Mouse (Mus musculus) neutrophil, adult 65 days (primary cell): ENCODE results near the gene Kdelc2. TPM values are rescaled to one million over a fixed set of nuclear protein-coding genes. Genes with fewer than 3 reads are reported as not detected.

ENCODE experiments used
- total RNA-seq: library from RNA; stranded (reverse); gene quantifications from 2 replicates; pipeline ENCODE4 v1.2.4, GENCODE M21; 2023

Gene Kdelc2
- total RNA-seq = 0.98 and 2.4 TPM in 2 replicates

DNA sequence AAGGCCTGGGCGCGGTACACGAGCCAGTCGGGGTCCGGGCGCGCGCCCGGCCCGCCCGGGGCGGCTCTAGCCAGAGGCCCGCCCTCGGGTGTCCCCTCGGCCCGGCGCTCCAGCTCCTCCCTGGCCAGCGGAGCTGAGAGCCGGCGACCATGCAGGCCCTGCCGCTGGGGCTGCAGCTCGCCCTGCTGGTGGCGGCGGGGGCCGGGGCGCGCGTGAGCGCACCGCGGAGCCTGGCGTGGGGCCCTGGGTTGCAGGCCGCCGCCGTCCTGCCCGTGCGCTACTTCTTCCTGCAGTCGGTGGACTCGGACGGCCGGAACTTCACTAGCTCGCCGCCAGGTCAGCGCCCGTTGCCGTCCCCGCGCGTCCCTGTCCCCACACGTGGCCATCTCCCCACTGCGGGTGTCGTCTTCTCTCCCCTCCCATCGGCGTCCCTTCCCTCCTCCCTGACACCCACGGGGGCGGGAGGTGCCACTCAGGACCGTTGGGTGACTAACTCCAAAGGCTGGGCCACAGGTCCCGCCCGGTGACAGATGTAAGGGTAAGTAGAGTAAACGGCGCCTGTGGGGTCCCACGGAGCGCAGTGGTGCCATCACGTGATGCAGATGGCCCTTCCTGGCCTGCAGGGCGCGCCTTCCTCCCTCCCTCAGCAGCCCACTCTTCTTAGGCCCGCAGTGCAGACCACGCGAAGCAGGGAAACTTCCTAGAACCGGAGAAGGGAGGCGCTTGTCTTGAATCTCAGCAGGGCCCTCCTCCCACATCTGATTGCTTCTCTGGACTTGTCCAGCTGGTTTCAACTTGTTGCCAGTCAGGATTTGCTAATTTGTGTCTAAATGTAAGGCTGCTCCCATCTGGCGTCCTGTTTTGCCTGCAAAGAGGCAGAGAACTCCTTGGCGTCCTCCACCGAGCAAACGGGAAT, at the start of gene Kdelc2:
TSS of gene Kdelc2 (plus strand) at position 75 of the 916 bp plus-strand sequence.

DNA sequence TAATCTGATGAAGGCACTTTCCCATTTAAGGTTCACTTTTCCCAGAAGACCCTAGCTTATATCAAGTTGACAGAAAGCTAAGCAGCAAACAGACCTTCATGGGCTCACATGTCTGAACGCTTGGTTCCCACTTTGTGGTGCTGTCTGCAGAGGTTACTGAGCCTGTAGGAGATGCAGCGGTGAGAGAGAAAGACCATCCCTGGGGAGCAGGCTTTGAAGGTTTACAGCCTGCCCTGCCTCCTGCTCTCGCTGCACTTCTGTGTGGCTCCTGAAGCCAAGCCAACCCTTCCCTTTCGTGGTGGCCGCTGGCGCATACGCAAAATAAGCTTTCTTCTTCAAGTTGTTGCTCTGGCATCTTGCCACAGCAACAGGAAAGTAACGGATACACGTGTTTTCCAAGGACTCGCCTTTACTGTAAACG, 18.5 kb downstream of the Kdelc2 start, which contains the start of gene 4930550C14Rik:
TSS of gene 4930550C14Rik (plus strand) at position 35 of the 421 bp plus-strand sequence.

Other genes with a start within 250 kb of the Kdelc2 start
- gene Ddx10, start 136.0 kb upstream of the Kdelc2 start, total RNA-seq = 7.5 and 11.3 TPM in 2 replicates
- gene Exph5, start 82.4 kb upstream of the Kdelc2 start, total RNA-seq = not detected in 2 replicates
- gene 4930550C14Rik, start 18.3 kb downstream of the Kdelc2 start, total RNA-seq = not detected in 2 replicates
- gene Atm, start 152.7 kb downstream of the Kdelc2 start, total RNA-seq = 6.9 and 7.3 TPM in 2 replicates
- gene Npat, start 153.0 kb downstream of the Kdelc2 start, total RNA-seq = 17.2 and 21.2 TPM in 2 replicates
- gene Acat1, start 226.4 kb downstream of the Kdelc2 start, total RNA-seq = 14.3 and 16.4 TPM in 2 replicates